Mouse (Mus musculus): Measurements from ENCODE around the gene BC053393.

GRCm38 (mm10) chr11:46580428-46580827 lies 9.1 kb downstream of the BC053393 start:
- TF ChIP-seq CTCF (conservative IDR thresholded peaks at IDR 0.05; ENCODE audit: low read length): no peak
- TF ChIP-seq NANOG (IDR thresholded peaks at IDR 0.05; ENCODE audit: borderline replicate concordance, low read length): no peak
- no peak for TF ChIP-seq POU5F1 (IDR thresholded peaks at IDR 0.05; ENCODE audit: borderline replicate concordance, low read length)

All from E14TG2a.4 (cell line).